Mouse (Mus musculus) adrenal gland, postnatal 14 days (tissue): ENCODE data around the gene 4930519P11Rik. TPM values are rescaled to one million over a fixed set of nuclear protein-coding genes. Genes with fewer than 3 reads are reported as not detected.

ENCODE experiments used
- total RNA-seq: library from RNA; stranded (reverse); gene quantifications from 2 replicates; pipeline ENCODE4 v1.2.3, GENCODE M21; 2021

4930519P11Rik gene
- total RNA-seq, 1 experiment from 2014 or later, result not detected

Other genes with a start within 250 kb of the 4930519P11Rik start
- 14.2 and 15.7 TPM in 2 replicates for gene Cdk5rap1, start 240.4 kb downstream of the 4930519P11Rik start, total RNA-seq
- gene Snta1, start 205.3 kb downstream of the 4930519P11Rik start, total RNA-seq, result 27.7 and 32.3 TPM in 2 replicates
- gene Cbfa2t2, start 177.0 kb downstream of the 4930519P11Rik start, total RNA-seq, result 36.1 and 42.5 TPM in 2 replicates
- 0.56 TPM in 1 of 2 replicates, not detected in the other for gene 1700003F12Rik, start 66.4 kb downstream of the 4930519P11Rik start, total RNA-seq
- not detected in 2 replicates for gene Actl10, start 61.7 kb downstream of the 4930519P11Rik start, total RNA-seq
- 2.3 and 3.9 TPM in 2 replicates for gene Necab3, start 54.5 kb downstream of the 4930519P11Rik start, total RNA-seq
- gene E2f1, start 43.5 kb downstream of the 4930519P11Rik start, total RNA-seq, result 12.1 and 12.2 TPM in 2 replicates
- gene Pxmp4, start 9.7 kb downstream of the 4930519P11Rik start, total RNA-seq, result 41.9 and 44.4 TPM in 2 replicates
- 2.2 and 3.1 TPM in 2 replicates for gene Zfp341, start 140 bp downstream of the 4930519P11Rik start, total RNA-seq
- 195 and 201 TPM in 2 replicates for gene Chmp4b, start 38.3 kb upstream of the 4930519P11Rik start, total RNA-seq
- not detected in 2 replicates for gene Gm14214, start 156.6 kb upstream of the 4930519P11Rik start, total RNA-seq
- gene Raly, start 177.7 kb upstream of the 4930519P11Rik start, total RNA-seq, result 189 and 194 TPM in 2 replicates
- gene a, start 178.0 kb upstream of the 4930519P11Rik start, total RNA-seq, result not detected in 2 replicates